Mouse (Mus musculus): Measurements from ENCODE around the gene E330017A01Rik. TPM values are rescaled to one million over a fixed set of nuclear protein-coding genes. Genes with fewer than 3 reads are reported as not detected.

The E330017A01Rik gene
- polyA plus RNA-seq, 1 experiment from 2014 or later = not detected

- DNase-seq (no peak), ATAC-seq (ENCODE audit: low read depth) (peak; percentile 51; the same call in 1 of the 2 replicates)
- Histone ChIP-seq H3K27ac (peak overlapping the region; percentile 76), H3K9ac (peak overlapping the region; percentile 30), H3K27me3 (no peaks in the 10 kb centered on the region), H3K4me1 (replicated peaks) (peaks cover 41% of the 10 kb centered on the region), H3K4me3 (replicated peaks) (no peak overlapping the region), H3K9me3 (replicated peaks) (no peaks in the 10 kb centered on the region), H3K4me2 (no peak overlapping the region), H3K36me3 (no peaks in the 10 kb centered on the region)
- WGBS (ENCODE audit: insufficient replicate concordance) = 60% methylated on average over 4 of the region's 4 CpGs
Observed at GRCm38 (mm10) chr16:58627597-58628335, 10.8 kb downstream of the E330017A01Rik start.

- no peaks in the 10 kb centered on the region for H3K9me3 ChIP-seq (replicated peaks)
- no peaks in the 10 kb centered on the region for H3K27me3 ChIP-seq
- H3K4me3 ChIP-seq (replicated peaks) = no peak overlapping the region
- peaks cover 27% of the 10 kb centered on the region for H3K4me1 ChIP-seq (replicated peaks)
- no peak for DNase-seq
- ATAC-seq (ENCODE audit: low read depth) = no peak
- no peaks in the 10 kb centered on the region for H3K36me3 ChIP-seq
- WGBS (ENCODE audit: insufficient replicate concordance) = 77% methylated on average over 6 of the region's 6 CpGs
- no peak overlapping the region for H3K9ac ChIP-seq
- no peak overlapping the region for H3K27ac ChIP-seq
- no peak overlapping the region for H3K4me2 ChIP-seq
Observed at GRCm38 (mm10) chr16:58623944-58624343, 14.6 kb downstream of the E330017A01Rik start.

- DNase-seq = no peak
- ATAC-seq (ENCODE audit: low read depth) = no peak
- H3K4me2 ChIP-seq = no peak overlapping the region
- H3K36me3 ChIP-seq = no peaks in the 10 kb centered on the region
- 82% methylated on average over 4 of the region's 4 CpGs for WGBS (ENCODE audit: insufficient replicate concordance)
- H3K4me1 ChIP-seq (replicated peaks) = peaks cover 18% of the 10 kb centered on the region
- no peaks in the 10 kb centered on the region for H3K9me3 ChIP-seq (replicated peaks)
- H3K4me3 ChIP-seq (replicated peaks) = no peak overlapping the region
- no peaks in the 10 kb centered on the region for H3K27me3 ChIP-seq
- H3K27ac ChIP-seq = no peak overlapping the region
- H3K9ac ChIP-seq = no peak overlapping the region
Observed at GRCm38 (mm10) chr16:58623114-58623513, 15.4 kb downstream of the E330017A01Rik start.

GRCm38 (mm10) chr16:58622377-58622776 is 16.2 kb downstream of the E330017A01Rik start:
- Histone ChIP-seq H3K9ac (no peak overlapping the region), H3K27me3 (no peaks in the 10 kb centered on the region), H3K9me3 (replicated peaks) (no peaks in the 10 kb centered on the region), H3K36me3 (no peaks in the 10 kb centered on the region), H3K4me1 (replicated peaks) (peaks cover 12% of the 10 kb centered on the region), H3K27ac (no peak overlapping the region), H3K4me2 (no peak overlapping the region), H3K4me3 (replicated peaks) (no peak overlapping the region)
- WGBS (ENCODE audit: insufficient replicate concordance) = 72% methylated on average over 3 of the region's 3 CpGs
- ATAC-seq (ENCODE audit: low read depth) = no peak
- no peak for DNase-seq

- ATAC-seq (ENCODE audit: low read depth) = no peak
- Histone ChIP-seq H3K4me3 (replicated peaks) (no peak overlapping the region), H3K36me3 (no peaks in the 10 kb centered on the region), H3K9me3 (replicated peaks) (no peaks in the 10 kb centered on the region), H3K27ac (no peak overlapping the region), H3K9ac (no peak overlapping the region), H3K4me1 (replicated peaks) (peaks cover 4% of the 10 kb centered on the region; the same call in 1 of the 2 replicates), H3K4me2 (no peak overlapping the region), H3K27me3 (no peaks in the 10 kb centered on the region)
- DNase-seq = no peak
Observed at GRCm38 (mm10) chr16:58617346-58617745, 21.2 kb downstream of the E330017A01Rik start.

GRCm38 (mm10) chr16:58616878-58617277 is 21.7 kb downstream of the E330017A01Rik start, which contains the start of gene Gm813:
TSS of gene Gm813 (minus strand) at chr16:58616978.
- ATAC-seq (ENCODE audit: low read depth) (no peak), DNase-seq (no peak)
- H3K4me3 ChIP-seq (replicated peaks) = no peak within 1 kb of the TSS
- H3K27me3 ChIP-seq = no peaks in the 10 kb centered on the region
- H3K4me2 ChIP-seq = no peak within 1 kb of the TSS
- H3K9ac ChIP-seq = no peak within 1 kb of the TSS
- H3K9me3 ChIP-seq (replicated peaks) = no peaks in the 10 kb centered on the region
- H3K27ac ChIP-seq = no peak within 1 kb of the TSS
- 83% methylated on average over 6 of the region's 6 CpGs for WGBS (ENCODE audit: insufficient replicate concordance)
- peaks cover 4% of the 10 kb centered on the region; the same call in 1 of the 2 replicates for H3K4me1 ChIP-seq (replicated peaks)
- H3K36me3 ChIP-seq = no peaks in the 10 kb centered on the region

- H3K36me3 ChIP-seq = no peaks in the 10 kb centered on the region
- ATAC-seq (ENCODE audit: low read depth) (no peak), DNase-seq (no peak)
- H3K4me3 ChIP-seq (replicated peaks) = no peak overlapping the region
- WGBS (ENCODE audit: insufficient replicate concordance) = 60% methylated on average over 3 of the region's 3 CpGs
- peaks cover 4% of the 10 kb centered on the region for H3K4me1 ChIP-seq (replicated peaks)
- no peaks in the 10 kb centered on the region for H3K27me3 ChIP-seq
- H3K9ac ChIP-seq = no peak overlapping the region
- H3K27ac ChIP-seq = no peak overlapping the region
- H3K9me3 ChIP-seq (replicated peaks) = no peaks in the 10 kb centered on the region
- H3K4me2 ChIP-seq = no peak overlapping the region
Observed at GRCm38 (mm10) chr16:58612969-58613368, 25.6 kb downstream of the E330017A01Rik start.

- Histone ChIP-seq H3K4me3 (replicated peaks) (no peak overlapping the region), H3K4me2 (no peak overlapping the region), H3K9me3 (replicated peaks) (no peaks in the 10 kb centered on the region), H3K27me3 (no peaks in the 10 kb centered on the region), H3K4me1 (replicated peaks) (peaks cover 45% of the 10 kb centered on the region), H3K9ac (no peak overlapping the region), H3K27ac (no peak overlapping the region), H3K36me3 (no peaks in the 10 kb centered on the region)
- ATAC-seq (ENCODE audit: low read depth) (no peak), DNase-seq (no peak)
- WGBS (ENCODE audit: insufficient replicate concordance) = 77% methylated on average over 5 of the region's 5 CpGs
Observed at GRCm38 (mm10) chr16:58607101-58607500, 31.4 kb downstream of the E330017A01Rik start.

GRCm38 (mm10) chr16:58604680-58605079 is 33.9 kb downstream of the E330017A01Rik start:
- H3K27ac ChIP-seq = peak overlapping the region; percentile 87

GRCm38 (mm10) chr16:58603831-58604230 is 34.7 kb downstream of the E330017A01Rik start:
- Histone ChIP-seq H3K9ac (no peak overlapping the region), H3K27ac (peak overlapping the region; percentile 87), H3K4me3 (replicated peaks) (no peak overlapping the region), H3K4me1 (replicated peaks) (peaks cover 45% of the 10 kb centered on the region), H3K36me3 (no peaks in the 10 kb centered on the region), H3K9me3 (replicated peaks) (no peaks in the 10 kb centered on the region), H3K4me2 (no peak overlapping the region), H3K27me3 (no peaks in the 10 kb centered on the region)
- 28% methylated on average over 2 of the region's 2 CpGs for WGBS (ENCODE audit: insufficient replicate concordance)
- DNase-seq (no peak), ATAC-seq (ENCODE audit: low read depth) (peak; percentile 69)

More at GRCm38 (mm10) chr16:58604680-58605079, 33.9 kb downstream of the E330017A01Rik start:
- no peak overlapping the region for H3K9ac ChIP-seq
- no peak overlapping the region for H3K4me2 ChIP-seq
- H3K36me3 ChIP-seq = no peaks in the 10 kb centered on the region
- DNase-seq (peak; percentile 29), ATAC-seq (ENCODE audit: low read depth) (peak; percentile 94)
- H3K4me1 ChIP-seq (replicated peaks) = peaks cover 45% of the 10 kb centered on the region
- H3K9me3 ChIP-seq (replicated peaks) = no peaks in the 10 kb centered on the region
- H3K4me3 ChIP-seq (replicated peaks) = no peak overlapping the region
- no peaks in the 10 kb centered on the region for H3K27me3 ChIP-seq

- H3K9me3 ChIP-seq (replicated peaks) = no peaks in the 10 kb centered on the region
- H3K4me3 ChIP-seq (replicated peaks) = no peak overlapping the region
- H3K9ac ChIP-seq = no peak overlapping the region
- ATAC-seq (ENCODE audit: low read depth) = no peak
- peaks cover 27% of the 10 kb centered on the region for H3K4me1 ChIP-seq (replicated peaks)
- H3K36me3 ChIP-seq = no peaks in the 10 kb centered on the region
- no peak overlapping the region for H3K27ac ChIP-seq
- DNase-seq = no peak
- WGBS (ENCODE audit: insufficient replicate concordance) = 81% methylated on average over 6 of the region's 6 CpGs
- H3K27me3 ChIP-seq = no peaks in the 10 kb centered on the region
- H3K4me2 ChIP-seq = no peak overlapping the region
Observed at GRCm38 (mm10) chr16:58600846-58601245, 37.7 kb downstream of the E330017A01Rik start.

- no peak for DNase-seq
- Histone ChIP-seq H3K4me1 (replicated peaks) (0 out of 2 replicates have a peak, but pooled peaks cover 3% of the 10 kb centered on the region), H3K4me2 (no peak overlapping the region), H3K36me3 (no peaks in the 10 kb centered on the region), H3K27ac (no peak overlapping the region), H3K27me3 (no peaks in the 10 kb centered on the region), H3K9ac (no peak overlapping the region), H3K4me3 (replicated peaks) (no peak overlapping the region), H3K9me3 (replicated peaks) (no peaks in the 10 kb centered on the region)
- 60% methylated on average over 3 of the region's 3 CpGs for WGBS (ENCODE audit: insufficient replicate concordance)
- no peak for ATAC-seq (ENCODE audit: low read depth)
Observed at GRCm38 (mm10) chr16:58591299-58591698, 47.2 kb downstream of the E330017A01Rik start.

All from liver, embryonic 13.5 days (tissue).